Mouse (Mus musculus) stomach, postnatal 0 days (tissue): ENCODE measurements around the gene Mcf2l. TPM values are rescaled to one million over a fixed set of nuclear protein-coding genes. Genes with fewer than 3 reads are reported as not detected.

Source experiments
- ATAC-seq: fragments of 200-750 bp; cut with Nextera tagmentation; 2 replicates; pipeline ENCODE4 v1.8.0; 2017; ENCODE audit not compliant: low FRiP score, low TSS enrichment
- DNase-seq: peaks from one replicate; pipeline ENCODE4 v3.0.0-alpha.2; 2016; ENCODE audit warnings: low spot score
- H3K27ac ChIP-seq: fragments of 300-500 bp; sonication (generic); replicated peaks from 2 replicates; pipeline ENCODE4 v1.5.1; 2014; ENCODE audit warnings: mild to moderate bottlenecking, control low read depth
- H3K27me3 ChIP-seq: fragments of 300-500 bp; sonication (generic); 2 replicates; pipeline ENCODE4 v1.6.1; 2014; ENCODE audit warnings: low read length; ENCODE audit not compliant: control insufficient read depth, insufficient read depth
- H3K36me3 ChIP-seq: fragments of 300-500 bp; sonication (generic); 2 replicates; pipeline ENCODE4 v1.6.1; 2014; ENCODE audit warnings: low read length, mixed read lengths; ENCODE audit not compliant: control insufficient read depth, insufficient read depth
- H3K4me1 ChIP-seq: fragments of 300-500 bp; sonication (generic); replicated peaks from 2 replicates; pipeline ENCODE4 v1.6.1; 2014; ENCODE audit warnings: antibody characterized with exemption; ENCODE audit not compliant: control insufficient read depth, insufficient read depth
- H3K4me2 ChIP-seq: fragments of 300-500 bp; sonication (generic); replicated peaks from 2 replicates; pipeline ENCODE4 v1.6.1; 2014; ENCODE audit warnings: low read depth, mild to moderate bottlenecking, control low read depth, moderate library complexity
- H3K4me3 ChIP-seq: fragments of 300-500 bp; sonication (generic); 2 replicates; pipeline ENCODE4 v1.5.1; 2014; ENCODE audit warnings: low read depth, low read length, control low read depth
- H3K9ac ChIP-seq: fragments of 300-500 bp; sonication (generic); 2 replicates; pipeline ENCODE4 v1.6.1; 2014; ENCODE audit warnings: mild to moderate bottlenecking, low read length, control low read depth, mixed read lengths
- H3K9me3 ChIP-seq: fragments of 300-500 bp; sonication (generic); 2 replicates; pipeline ENCODE4 v1.6.1; 2016; ENCODE audit warnings: low read length; ENCODE audit not compliant: control insufficient read depth
- CTCF ChIP-seq: IDR thresholded peaks from 2 replicates; pipeline ENCODE4 v1.5.1; 2016; ENCODE audit warnings: antibody characterized with exemption, low read depth, mild to moderate bottlenecking, moderate library complexity
- EP300 ChIP-seq: optimal IDR thresholded peaks from 2 replicates; pipeline ENCODE3; 2016; ENCODE audit warnings: antibody characterized with exemption
- WGBS: fragments of 180-500 bp; shearing (Covaris S2); extraction: QIAGEN DNeasy Blood & Tissue Kit; methylation state at CpG from one replicate; pipeline ENCODE4 v1.1.7; 2014; 5-methylcytosine and 5-hydroxymethylcytosine counted together
- polyA plus RNA-seq: library from polyadenylated mRNA; unstranded; fragments of >200 nt; fragmentation: Nextera tagmentation; extraction: Ambion mirVana; gene quantifications from 2 replicates; pipeline ENCODE4 v1.2.1, GENCODE M21; 2015

Gene Mcf2l
- polyA plus RNA-seq, 1 experiment from 2014 or later, result 9.6 TPM

GRCm38 (mm10) chr8:12988722-12989430 lies 115.3 kb downstream of the Mcf2l start:
- 70% methylated on average over 13 of the region's 13 CpGs for WGBS
- DNase-seq (no peak), ATAC-seq (no peak)
- no peak overlapping the region for H3K4me3 ChIP-seq
- no peaks in the 10 kb centered on the region for H3K27me3 ChIP-seq
- TF ChIP-seq EP300 (no peak), CTCF (peak; percentile 57)
- H3K36me3 ChIP-seq, result no peaks in the 10 kb centered on the region
- no peaks in the 10 kb centered on the region for H3K4me1 ChIP-seq
- H3K9me3 ChIP-seq, result no peaks in the 10 kb centered on the region
- H3K4me2 ChIP-seq, result no peak overlapping the region
- no peak overlapping the region for H3K27ac ChIP-seq
- H3K9ac ChIP-seq, result no peak overlapping the region

GRCm38 (mm10) chr8:12991411-12991810 lies 117.8 kb downstream of the Mcf2l start:
- WGBS, result 70% methylated on average over 10 of the region's 10 CpGs
- no peaks in the 10 kb centered on the region for H3K27me3 ChIP-seq
- DNase-seq, result no peak
- TF ChIP-seq CTCF, result no peak
- no peak for TF ChIP-seq EP300
- no peaks in the 10 kb centered on the region for H3K9me3 ChIP-seq
- H3K4me2 ChIP-seq, result no peak overlapping the region
- H3K4me1 ChIP-seq, result no peaks in the 10 kb centered on the region
- no peaks in the 10 kb centered on the region for H3K36me3 ChIP-seq
- no peak overlapping the region for H3K9ac ChIP-seq
- no peak for ATAC-seq
- H3K27ac ChIP-seq, result no peak overlapping the region
- no peak overlapping the region for H3K4me3 ChIP-seq

DNA sequence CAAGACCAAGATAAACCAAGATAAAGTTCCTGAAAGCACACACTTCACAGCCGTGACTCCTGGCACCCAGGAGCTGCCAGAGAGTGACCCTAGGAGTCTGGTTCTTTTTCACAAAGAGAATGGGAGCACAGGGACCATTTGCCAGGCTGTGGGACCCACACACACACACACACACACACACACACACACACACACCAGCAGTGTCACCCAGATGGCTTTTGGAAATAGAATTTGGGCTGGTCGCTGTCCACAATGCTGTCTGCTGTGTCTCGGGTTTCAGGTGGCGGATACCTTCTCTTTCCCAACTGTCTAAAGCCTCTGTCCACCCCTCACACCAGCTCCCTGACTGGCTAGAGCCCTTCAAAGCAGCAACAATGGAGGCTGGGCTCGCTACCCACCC lies 120.9 kb downstream of the Mcf2l start:
- no peaks in the 10 kb centered on the region for H3K27me3 ChIP-seq
- no peak for DNase-seq
- 81% methylated on average over 5 of the region's 5 CpGs for WGBS
- no peak for ATAC-seq
- H3K36me3 ChIP-seq, result no peaks in the 10 kb centered on the region; the same call in 1 of the 2 replicates
- no peak overlapping the region for H3K4me2 ChIP-seq
- H3K4me1 ChIP-seq, result no peaks in the 10 kb centered on the region
- no peak for TF ChIP-seq CTCF
- no peak for TF ChIP-seq EP300
- no peak overlapping the region for H3K27ac ChIP-seq
- H3K4me3 ChIP-seq, result no peak overlapping the region
- H3K9ac ChIP-seq, result no peak overlapping the region
- no peaks in the 10 kb centered on the region for H3K9me3 ChIP-seq

GRCm38 (mm10) chr8:12995481-12995880 lies 121.9 kb downstream of the Mcf2l start:
- Histone ChIP-seq H3K36me3 (no peaks in the 10 kb centered on the region; the same call in 1 of the 2 replicates), H3K9ac (no peak overlapping the region), H3K27me3 (no peaks in the 10 kb centered on the region), H3K4me1 (no peaks in the 10 kb centered on the region), H3K4me2 (no peak overlapping the region), H3K4me3 (no peak overlapping the region), H3K9me3 (no peaks in the 10 kb centered on the region), H3K27ac (no peak overlapping the region)
- DNase-seq, result no peak
- WGBS, result 44% methylated on average over 5 of the region's 5 CpGs
- TF ChIP-seq CTCF (no peak), EP300 (no peak)
- no peak for ATAC-seq

DNA sequence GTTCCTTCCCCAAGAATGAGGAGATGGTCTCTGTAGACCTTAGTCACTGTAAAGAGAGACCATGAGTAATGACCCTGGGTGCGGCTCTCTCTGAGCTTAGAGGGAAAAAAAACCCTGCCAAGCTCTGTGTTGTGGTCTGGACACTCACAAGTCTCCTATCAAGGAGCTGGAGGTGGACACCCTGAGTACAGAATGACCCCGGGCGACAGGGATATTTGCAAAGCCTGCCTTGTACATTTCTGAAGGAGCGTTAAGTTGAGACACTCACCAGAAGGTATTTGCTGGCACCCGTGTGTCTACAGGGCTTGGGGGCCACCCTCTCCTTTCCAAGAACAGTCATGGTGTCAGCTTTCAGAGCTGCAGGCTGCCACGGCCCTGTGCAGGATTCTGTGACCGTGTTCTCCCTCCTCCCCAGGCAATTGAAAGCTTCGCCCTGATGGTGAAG lies 123.2 kb downstream of the Mcf2l start:
- H3K4me2 ChIP-seq, result no peak overlapping the region
- peak; percentile 49; the same call in 1 of the 2 replicates for ATAC-seq
- H3K4me3 ChIP-seq, result no peak overlapping the region
- no peaks in the 10 kb centered on the region for H3K27me3 ChIP-seq
- H3K36me3 ChIP-seq, result no peaks in the 10 kb centered on the region; the same call in 1 of the 2 replicates
- 38% methylated on average over 8 of the region's 8 CpGs for WGBS
- peak overlapping the region; percentile 50 for H3K27ac ChIP-seq
- no peaks in the 10 kb centered on the region for H3K9me3 ChIP-seq
- DNase-seq, result no peak
- no peak overlapping the region for H3K9ac ChIP-seq
- no peak for TF ChIP-seq CTCF
- TF ChIP-seq EP300, result no peak
- H3K4me1 ChIP-seq, result no peaks in the 10 kb centered on the region

- WGBS, result 62% methylated on average over 8 of the region's 8 CpGs
- no peaks in the 10 kb centered on the region for H3K27me3 ChIP-seq
- no peak for ATAC-seq
- no peak overlapping the region for H3K9ac ChIP-seq
- H3K4me2 ChIP-seq, result no peak overlapping the region
- no peak overlapping the region for H3K27ac ChIP-seq
- no peaks in the 10 kb centered on the region; the same call in 1 of the 2 replicates for H3K36me3 ChIP-seq
- DNase-seq, result no peak
- H3K4me1 ChIP-seq, result no peaks in the 10 kb centered on the region
- no peak overlapping the region for H3K4me3 ChIP-seq
- no peak for TF ChIP-seq CTCF
- TF ChIP-seq EP300, result no peak
- no peaks in the 10 kb centered on the region for H3K9me3 ChIP-seq
These were observed 124.7 kb downstream of the Mcf2l start for GRCm38 (mm10) chr8:12998331-12998730.
